Mouse (Mus musculus) myocyte (in vitro differentiated cells): ENCODE data around the gene Zfp428.

Experiments
- CEBPB ChIP-seq: IDR thresholded peaks from 2 replicates; pipeline ENCODE4 v1.6.1; 2011; ENCODE audit warnings: mild to moderate bottlenecking, moderate library complexity; ENCODE audit not compliant: poor library complexity, insufficient read depth, severe bottlenecking
- E2F4 ChIP-seq: IDR thresholded peaks from one replicate; pipeline ENCODE4 v1.6.1; 2011; ENCODE audit warnings: mild to moderate bottlenecking, control low read depth, moderate library complexity; ENCODE audit not compliant: insufficient read depth
- MAX ChIP-seq: IDR thresholded peaks from one replicate; pipeline ENCODE4 v1.6.1; 2011; ENCODE audit warnings: low read depth, mild to moderate bottlenecking, control low read depth
- MYOD1 ChIP-seq, 3 experiments: IDR thresholded peaks; one replicate each; pipeline ENCODE4 v1.6.1; 2011; ENCODE audit warnings: control low read depth in 2 of 3, low read depth in 2 of 3, mild to moderate bottlenecking in 2 of 3, moderate library complexity in 1 of 3; ENCODE audit not compliant: insufficient read length in 2 of 3, control insufficient read depth in 1 of 3
- MYOG ChIP-seq, 3 experiments: IDR thresholded peaks; one replicate each; pipeline ENCODE4 v1.6.1; 2011; ENCODE audit warnings: control low read depth in 2 of 3, low read depth in 2 of 3, mild to moderate bottlenecking in 2 of 3; ENCODE audit not compliant: insufficient read length in 2 of 3, control insufficient read depth in 1 of 3, insufficient read depth in 1 of 3
- POLR2A ChIP-seq: IDR thresholded peaks from one replicate; pipeline ENCODE4 v1.6.1; 2011; ENCODE audit warnings: low read depth, mild to moderate bottlenecking, control low read depth, moderate library complexity; ENCODE audit not compliant: insufficient read length
- POLR2AphosphoS2 ChIP-seq: IDR thresholded peaks from one replicate; pipeline ENCODE4 v1.6.1; 2011; ENCODE audit warnings: low read depth, control low read depth; ENCODE audit not compliant: insufficient read length
- REST ChIP-seq: IDR thresholded peaks from one replicate; pipeline ENCODE4 v1.6.1; 2011; ENCODE audit warnings: mild to moderate bottlenecking, control low read depth, moderate library complexity; ENCODE audit not compliant: insufficient read depth, insufficient read length
- SRF ChIP-seq: IDR thresholded peaks from one replicate; pipeline ENCODE4 v1.6.1; 2011; ENCODE audit warnings: low read depth; ENCODE audit not compliant: control insufficient read depth, insufficient read length
- TCF3 ChIP-seq: IDR thresholded peaks from one replicate; pipeline ENCODE4 v1.6.1; 2011; ENCODE audit warnings: low read depth, control low read depth; ENCODE audit not compliant: insufficient read length
- USF1 ChIP-seq: IDR thresholded peaks from one replicate; pipeline ENCODE4 v1.6.1; 2011; ENCODE audit warnings: low read depth, mild to moderate bottlenecking, control low read depth, moderate library complexity

DNA sequence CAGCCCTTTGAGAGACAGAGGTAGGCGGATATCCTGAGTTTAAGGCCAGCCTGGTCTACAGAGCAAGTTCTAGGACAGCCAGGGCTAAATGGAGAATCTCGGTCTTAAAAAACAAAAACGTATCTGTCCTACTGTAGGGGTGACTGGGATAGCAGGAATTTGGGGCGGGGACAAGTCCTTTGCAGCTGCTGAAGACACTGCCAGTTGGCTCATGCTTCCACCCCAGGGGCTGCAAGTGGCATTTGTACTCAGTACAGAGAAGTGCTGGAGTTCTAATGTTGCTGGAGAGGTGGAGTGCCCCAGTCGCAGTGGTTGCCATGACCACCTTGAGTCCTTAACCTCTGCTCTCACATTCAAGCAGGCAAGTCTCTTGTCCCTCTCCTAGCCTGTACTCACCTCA lies 16.0 kb downstream of the Zfp428 start:
- no peak for TF ChIP-seq POLR2A
- no peak for TF ChIP-seq MYOD1 (IDR thresholded peaks at IDR 0.05; ENCODE audit: control insufficient read depth in 1 of 3, insufficient read length in 2 of 3, low read depth in 2 of 3)
- TF ChIP-seq CEBPB: no peak
- no peak for TF ChIP-seq E2F4
- TF ChIP-seq POLR2AphosphoS2: no peak
- no peak for TF ChIP-seq USF1
- TF ChIP-seq MAX: no peak
- TF ChIP-seq REST: no peak
- TF ChIP-seq MYOG (IDR thresholded peaks at IDR 0.05; ENCODE audit: control insufficient read depth in 1 of 3, insufficient read depth in 1 of 3, insufficient read length in 2 of 3, low read depth in 2 of 3): no peak
- TF ChIP-seq TCF3: no peak
- TF ChIP-seq SRF: no peak
